In genomic region chr6:57702743-57703499, GRCm38 (mm10) we compare ENCODE assay signal across 1 mouse cellular context.
TF ChIP-seq lines count a peak whose summit lies in the region.

No protein-coding gene starts in this region.

TF ChIP-seq in MEL, 35 proteins besides CTCF, POLR2A, EP300 and RAD21 (continued from another document):
- TF ChIP-seq NRF1 (IDR thresholded peaks at IDR 0.05; ENCODE audit: insufficient read depth, low read depth, low read length, poor library complexity, severe bottlenecking) (peak; percentile 33; the same call in 1 of the 2 replicates), E2F4 (IDR thresholded peaks at IDR 0.05; ENCODE audit: borderline replicate concordance, low read depth, low read length) (peak; percentile 66; the same call in 1 of the 2 replicates), RCOR1 (IDR thresholded peaks at IDR 0.05; ENCODE audit: low read depth, low read length) (0 out of 2 replicates have a peak, but pooled peaks have one; percentile 11), MXI1 (IDR thresholded peaks at IDR 0.05; ENCODE audit: low read depth, low read length) (peak; percentile 66; the same call in 1 of the 2 replicates), ZMIZ1 (IDR thresholded peaks at IDR 0.05; ENCODE audit: low read depth, low read length) (peak; percentile 93), POLR2AphosphoS5 (IDR thresholded peaks at IDR 0.05; ENCODE audit: borderline replicate concordance, low read depth, low read length) (no peak), ETS1 (IDR thresholded peaks at IDR 0.05; ENCODE audit: low read depth, low read length) (peak; percentile 61), MAX (IDR thresholded peaks at IDR 0.05; ENCODE audit: low read length) (no peak), KAT2A (conservative IDR thresholded peaks at IDR 0.05; ENCODE audit: low read depth, low read length) (peak; percentile 49; the same call in 1 of the 2 replicates), POLR2AphosphoS2 (IDR thresholded peaks at IDR 0.05; ENCODE audit: low read length) (peak; percentile 82; the same call in 1 of the 2 replicates), MYC (IDR thresholded peaks at IDR 0.05; ENCODE audit: low read depth, low read length) (no peak), TCF12 (IDR thresholded peaks at IDR 0.05; ENCODE audit: low read depth, low read length) (peak; percentile 72)
